In genomic region chr7:34798441-34799403, GRCm38 (mm10) we compare ENCODE assay signal across 8 mouse cellular contexts. TPM values are rescaled to one million over a fixed set of nuclear protein-coding genes. Genes with fewer than 3 reads are reported as not detected.
A peak's percentile ranks its signal among the peaks of the same experiment; 100 is the strongest.
DNase-seq lines count a peak whose midpoint lies in the region; ATAC-seq and TF ChIP-seq lines count a peak whose summit lies in the region.
"Had no signal": no experiment of that assay in that cellular context is flagged by ENCODE, and none has a peak within 500 bp of the region (broad histone marks: within the 10 kb centered on the region; RNA-seq: fewer than 3 reads in every experiment).

No protein-coding gene starts in this region.

- H3K4me2 ChIP-seq in forebrain, embryonic 14.5 days (ENCODE audit: low read length) = peak overlapping the region; percentile 30
- H3K4me2 ChIP-seq in stomach, embryonic 15.5 days = peak overlapping the region; percentile 32

- H3K27ac ChIP-seq in forebrain, embryonic 14.5 days (ENCODE audit: low read depth, low read length) = peak overlapping the region; percentile 81
- peak overlapping the region; percentile 67 for H3K27ac ChIP-seq in stomach, embryonic 15.5 days

- ATAC-seq in forebrain, embryonic 14.5 days = peak; percentile 74
- peak; percentile 36 for ATAC-seq in stomach, embryonic 15.5 days (ENCODE audit: insufficient read depth, low FRiP score, low read depth)

- peaks cover 64% of the 10 kb centered on the region for H3K4me1 ChIP-seq in E14TG2a.4 (replicated peaks; ENCODE audit: low read depth, low read length)
- H3K4me1 ChIP-seq in forebrain, embryonic 14.5 days (ENCODE audit: control insufficient read depth, insufficient read depth, low read length) = peaks cover 21% of the 10 kb centered on the region
- H3K4me1 ChIP-seq in stomach, embryonic 15.5 days = peaks cover 15% of the 10 kb centered on the region

- peak overlapping the region; percentile 45 for H3K4me3 ChIP-seq in E14TG2a.4 (replicated peaks; ENCODE audit: low read length)
- no peak overlapping the region for H3K4me3 ChIP-seq in forebrain, embryonic 14.5 days (ENCODE audit: low read depth, low read length)
- no peak overlapping the region for H3K4me3 ChIP-seq in stomach, embryonic 15.5 days (replicated peaks)

- peak overlapping the region; percentile 32 for H3K9ac ChIP-seq in forebrain, embryonic 14.5 days (ENCODE audit: low read length)
- no peak overlapping the region for H3K9ac ChIP-seq in stomach, embryonic 15.5 days

- no peaks in the 10 kb centered on the region for H3K36me3 ChIP-seq in E14TG2a.4 (ENCODE audit: insufficient read depth, low read length)
- H3K36me3 ChIP-seq in forebrain, embryonic 14.5 days (ENCODE audit: control insufficient read depth, insufficient read depth, low read length) = no peaks in the 10 kb centered on the region
- no peaks in the 10 kb centered on the region for H3K36me3 ChIP-seq in stomach, embryonic 15.5 days

- peaks cover 48% of the 10 kb centered on the region for H3K27me3 ChIP-seq in E14TG2a.4 (ENCODE audit: insufficient read depth, low read length)
- no peaks in the 10 kb centered on the region for H3K27me3 ChIP-seq in forebrain, embryonic 14.5 days (replicated peaks; ENCODE audit: control insufficient read depth, insufficient read depth, low read length)
- H3K27me3 ChIP-seq in stomach, embryonic 15.5 days (replicated peaks) = 0 out of 2 replicates have a peak, but pooled peaks cover 3% of the 10 kb centered on the region

- no peaks in the 10 kb centered on the region for H3K9me3 ChIP-seq in E14TG2a.4 (ENCODE audit: low read length)
- no peaks in the 10 kb centered on the region for H3K9me3 ChIP-seq in forebrain, embryonic 14.5 days (replicated peaks; ENCODE audit: control insufficient read depth, low read length)
- no peaks in the 10 kb centered on the region for H3K9me3 ChIP-seq in stomach, embryonic 15.5 days

- TF ChIP-seq CTCF in E14TG2a.4 (conservative IDR thresholded peaks at IDR 0.05; ENCODE audit: low read length) = no peak

- DNase-seq in ES-CJ7 (ENCODE audit: low read depth, low spot score) = peak; percentile 75
- peak; percentile 80 for DNase-seq in forebrain, embryonic 14.5 days (ENCODE audit: low spot score)
- DNase-seq in kidney, postnatal 10 days = peak; percentile 82
- DNase-seq in right cerebral cortex, adult 18-20 months = no peak
- DNase-seq in layer of hippocampus, adult 8-10 months (ENCODE audit: low spot score in 2 of 2) = no peak

- 6% methylated on average over 11 of the region's 11 CpGs for WGBS in forebrain, embryonic 14.5 days
- WGBS in stomach, embryonic 15.5 days = 6% methylated on average over 11 of the region's 11 CpGs

RNA-seq across cellular contexts. Expression of gene Chst8, which starts 13.8 kb away (rescaled TPM):
- 9.2 and 10.4 TPM in 2 replicates for polyA plus RNA-seq in forebrain, embryonic 14.5 days (2014; fragmentation: Nextera tagmentation; extraction: Ambion mirVana)
- 2.4 and 3.8 TPM in 2 replicates for polyA plus RNA-seq in stomach, embryonic 15.5 days (2015; fragmentation: Nextera tagmentation; extraction: Ambion mirVana)
- 10 to 100 TPM; 28.5 to 37.0 (median 32.7) TPM for total RNA-seq in layer of hippocampus, adult 8-10 months (2022)
- total RNA-seq: common myeloid progenitor, adult 5-6 weeks had no signal

Comparison
In these comparisons a context has a peak if more than half of its experiments do, and no peak if none do; other contexts are left out.
1. DNase-seq: peak in ES-CJ7 (single experiment), forebrain, embryonic 14.5 days (single experiment) and kidney, postnatal 10 days (single experiment); none in right cerebral cortex, adult 18-20 months (single experiment) and layer of hippocampus, adult 8-10 months (0 of 2).